Mouse (Mus musculus) thymus, adult 2 months (tissue): Measurements from ENCODE around the gene Tnfrsf13b. TPM values are rescaled to one million over a fixed set of nuclear protein-coding genes. Genes with fewer than 3 reads are reported as not detected.
"Not testable (repeated sequence)": the region's sequence is repeated elsewhere in the genome, so short reads cannot be mapped to it uniquely, and the experiment has no call there.

Experiments used
- DNase-seq: peaks from one replicate; pipeline ENCODE4 v3.0.0; 2021
- H3K27ac ChIP-seq: fragments of 200-500 bp; 2 replicates; pipeline ENCODE4 v1.5.1; 2012; ENCODE audit warnings: low read length, control low read depth; ENCODE audit not compliant: control insufficient read depth, insufficient read depth
- H3K27me3 ChIP-seq: fragments of 200-500 bp; 2 replicates; pipeline ENCODE4 v1.6.1; 2012; ENCODE audit warnings: mild to moderate bottlenecking, low read length, moderate library complexity, mixed read lengths; ENCODE audit not compliant: control insufficient read depth, insufficient read depth
- H3K36me3 ChIP-seq: fragments of 200-500 bp; 2 replicates; pipeline ENCODE4 v1.6.1; 2012; ENCODE audit warnings: mild to moderate bottlenecking, low read length, moderate library complexity; ENCODE audit not compliant: control insufficient read depth, insufficient read depth
- H3K4me1 ChIP-seq: fragments of 200-500 bp; replicated peaks from 2 replicates; pipeline ENCODE4 v1.6.1; 2012; ENCODE audit warnings: low read length; ENCODE audit not compliant: control insufficient read depth, insufficient read depth
- H3K4me3 ChIP-seq: fragments of 200-500 bp; 2 replicates; pipeline ENCODE4 v1.5.1; 2012; ENCODE audit warnings: mild to moderate bottlenecking, low read length, control low read depth, moderate library complexity; ENCODE audit not compliant: control insufficient read depth, insufficient read depth
- CTCF ChIP-seq: fragments of 200-500 bp; IDR thresholded peaks from 2 replicates; pipeline ENCODE4 v1.5.1; 2012; ENCODE audit warnings: mild to moderate bottlenecking, control low read depth, low read length, moderate library complexity, borderline replicate concordance; ENCODE audit not compliant: control insufficient read depth, poor library complexity, insufficient read depth; ENCODE audit errors: extremely low read depth
- POLR2A ChIP-seq: fragments of 200-500 bp; IDR thresholded peaks from 2 replicates; pipeline ENCODE4 v1.6.1; 2012; ENCODE audit warnings: mild to moderate bottlenecking, low read length, control low read depth, moderate library complexity; ENCODE audit not compliant: control insufficient read depth, poor library complexity, insufficient read depth; ENCODE audit errors: extremely low read depth
- WGBS: fragments of 180-500 bp; shearing (Covaris S2); methylation state at CpG from one replicate; pipeline ENCODE4 v1.1.7; 2018; 5-methylcytosine and 5-hydroxymethylcytosine counted together
- polyA plus RNA-seq: library from polyadenylated mRNA; depleted of rRNA; stranded (reverse); fragments of >200 nt; gene quantifications from 2 replicates; pipeline ENCODE4 v1.2.3, GENCODE M21; 2012

Gene Tnfrsf13b
- polyA plus RNA-seq, 1 experiment: 134 TPM

- TF ChIP-seq POLR2A (no peak), CTCF (no peak)
- H3K4me3 ChIP-seq: no peak overlapping the region
Measured at GRCm38 (mm10) chr11:61175778-61176177, 49.2 kb downstream of the Tnfrsf13b start.

DNA sequence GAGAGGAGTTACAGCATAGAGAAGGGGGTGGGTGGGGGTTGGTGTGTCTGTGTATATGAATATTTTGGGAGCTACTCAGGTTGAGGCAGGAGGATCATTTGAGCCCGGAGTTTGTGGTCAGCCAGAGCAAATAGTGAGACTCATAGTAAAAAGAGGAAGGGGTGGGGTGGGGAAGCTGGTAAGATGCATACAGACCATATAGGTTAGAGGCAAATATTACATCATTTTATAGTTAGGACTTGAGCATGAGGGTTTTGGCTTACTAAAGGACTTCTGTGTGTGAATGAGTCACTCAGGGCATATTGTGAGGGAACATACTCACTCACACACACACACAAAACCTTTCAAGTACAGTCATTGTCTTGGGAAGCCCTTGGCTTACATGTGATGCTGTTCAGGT, 49.8 kb downstream of the Tnfrsf13b start:
- WGBS: 28% methylated on average over 1 of the region's 1 CpGs
- Histone ChIP-seq H3K27ac (no peak overlapping the region), H3K27me3 (no peaks in the 10 kb centered on the region), H3K36me3 (no peaks in the 10 kb centered on the region), H3K4me1 (peaks cover 5% of the 10 kb centered on the region), H3K4me3 (no peak overlapping the region)
- TF ChIP-seq POLR2A (no peak), CTCF (no peak)
- no peak for DNase-seq

More at GRCm38 (mm10) chr11:61175778-61176177, 49.2 kb downstream of the Tnfrsf13b start:
- H3K27me3 ChIP-seq: no peaks in the 10 kb centered on the region
- no peak overlapping the region for H3K27ac ChIP-seq
- WGBS: 83% methylated on average over 5 of the region's 5 CpGs
- peaks cover 5% of the 10 kb centered on the region for H3K4me1 ChIP-seq
- no peak for DNase-seq
- no peaks in the 10 kb centered on the region for H3K36me3 ChIP-seq

DNA sequence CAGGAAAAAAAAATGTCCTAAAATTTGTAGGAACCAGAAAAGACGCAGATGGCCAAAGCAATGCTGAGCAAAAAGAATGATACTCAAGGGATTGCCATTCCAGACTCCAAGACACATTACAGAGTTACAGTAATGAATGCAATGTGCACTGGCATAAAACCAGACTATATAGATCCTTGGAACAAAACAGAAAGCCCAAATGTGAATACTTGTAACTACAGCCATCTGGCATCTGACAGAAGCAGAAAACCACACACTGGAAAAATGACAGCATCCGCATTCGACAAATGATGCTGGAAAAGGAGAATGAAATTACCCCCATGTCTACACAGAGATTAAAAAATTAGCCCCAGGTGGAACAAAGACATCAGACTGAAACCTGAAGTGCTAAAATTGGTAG, 53.8 kb downstream of the Tnfrsf13b start:
- WGBS: 95% methylated on average over 3 of the region's 3 CpGs
- Histone ChIP-seq H3K4me3 (no peak overlapping the region), H3K36me3 (no peaks in the 10 kb centered on the region), H3K27me3 (no peaks in the 10 kb centered on the region), H3K27ac (no peak overlapping the region), H3K4me1 (no peaks in the 10 kb centered on the region)
- no peak for DNase-seq
- no peak for TF ChIP-seq POLR2A
- no peak for TF ChIP-seq CTCF

DNA sequence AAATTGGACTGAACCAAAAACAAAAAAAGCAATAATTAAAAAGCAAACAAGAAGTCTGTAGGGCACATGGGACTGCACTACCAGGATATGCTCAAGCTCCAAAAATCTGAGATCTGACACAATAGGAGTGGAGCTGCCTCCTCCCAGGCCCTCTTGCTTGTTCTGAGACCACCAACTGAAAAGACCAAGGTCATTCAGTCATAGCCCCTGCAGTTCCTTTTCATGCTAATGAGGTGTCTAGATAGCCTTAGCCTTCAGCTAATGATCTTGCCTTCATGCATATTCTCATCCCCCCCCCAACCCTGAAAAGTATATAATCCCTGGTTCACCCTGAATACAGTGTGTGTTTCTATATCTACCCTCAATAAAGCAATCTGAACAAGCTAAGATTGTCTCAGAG, 55.1 kb downstream of the Tnfrsf13b start:
- no peak overlapping the region for H3K4me3 ChIP-seq
- no peak overlapping the region for H3K27ac ChIP-seq
- H3K36me3 ChIP-seq: no peaks in the 10 kb centered on the region
- no peak for DNase-seq
- no peaks in the 10 kb centered on the region for H3K4me1 ChIP-seq
- no peaks in the 10 kb centered on the region for H3K27me3 ChIP-seq
- TF ChIP-seq POLR2A: no peak
- no peak for TF ChIP-seq CTCF

- H3K27ac ChIP-seq: no peak overlapping the region
- 97% methylated on average over 1 of the region's 1 CpGs for WGBS
Measured at GRCm38 (mm10) chr11:61183820-61184219, 57.3 kb downstream of the Tnfrsf13b start.

GRCm38 (mm10) chr11:61190776-61191175, 64.2 kb downstream of the Tnfrsf13b start:
- Histone ChIP-seq H3K4me1 (no peaks in the 10 kb centered on the region), H3K4me3 (no peak overlapping the region), H3K27me3 (no peaks in the 10 kb centered on the region), H3K36me3 (no peaks in the 10 kb centered on the region), H3K27ac (no peak overlapping the region)
- TF ChIP-seq CTCF: no peak
- no peak for TF ChIP-seq POLR2A
- DNase-seq: no peak
- 91% methylated on average over 2 of the region's 2 CpGs for WGBS

More at GRCm38 (mm10) chr11:61183820-61184219, 57.3 kb downstream of the Tnfrsf13b start:
- no peak for DNase-seq
- Histone ChIP-seq H3K4me3 (no peak overlapping the region), H3K36me3 (no peaks in the 10 kb centered on the region), H3K27me3 (no peaks in the 10 kb centered on the region), H3K4me1 (no peaks in the 10 kb centered on the region)
- no peak for TF ChIP-seq POLR2A
- no peak for TF ChIP-seq CTCF

- not testable (repeated sequence) for H3K4me3 ChIP-seq, H3K36me3 ChIP-seq, H3K27ac ChIP-seq, DNase-seq, H3K4me1 ChIP-seq, H3K27me3 ChIP-seq
- WGBS: 91% methylated on average over 7 of the region's 10 CpGs
Measured at GRCm38 (mm10) chr11:61192123-61192522, 65.6 kb downstream of the Tnfrsf13b start.
